ENCODE assay signal across 8 mouse cellular contexts in genomic region chrX:38600177-38600994, GRCm38 (mm10). TPM values are rescaled to one million over a fixed set of nuclear protein-coding genes. Genes with fewer than 3 reads are reported as not detected.
DNase-seq lines count a peak whose midpoint lies in the region; ATAC-seq lines count a peak whose summit lies in the region.

Gene Mcts1 (plus strand): TSS chrX:38600578.

- peak; percentile 82 for DNase-seq in T-cell, adult 2 months (ENCODE audit: low spot score)
- DNase-seq in cerebellum, postnatal 36 days = peak; percentile 65 to 74
- DNase-seq in gastrocnemius, adult 18-20 months (ENCODE audit: low spot score) = peak; percentile 72
- DNase-seq in left cerebral cortex, adult 18-20 months (ENCODE audit: low spot score in 2 of 2) = peak; percentile 58 to 68
- peak; percentile 79 for DNase-seq in right cerebral cortex, adult 18-20 months
- peak; percentile 35 for DNase-seq in urinary bladder, postnatal 25 days (ENCODE audit: low spot score)

- no peaks in the 10 kb centered on the region for H3K36me3 ChIP-seq in hindbrain, embryonic 16.5 days (ENCODE audit: control insufficient read depth, insufficient read depth, low read length)
- H3K36me3 ChIP-seq in macrophage (ENCODE audit: inconsistent target) = no peaks in the 10 kb centered on the region

- peak within 1 kb of the TSS; percentile 48 for H3K4me3 ChIP-seq in hindbrain, embryonic 16.5 days (ENCODE audit: low read length)
- H3K4me3 ChIP-seq in macrophage (ENCODE audit: inconsistent target) = peak within 1 kb of the TSS; percentile 70

- 21% methylated on average over 25 of the region's 26 CpGs for WGBS in hindbrain, embryonic 16.5 days
- WGBS in macrophage (ENCODE audit: missing documents) = 26% methylated on average over 26 of the region's 26 CpGs

- ATAC-seq in hindbrain, embryonic 16.5 days = peak; percentile 93

- peaks cover 30% of the 10 kb centered on the region for H3K79me2 ChIP-seq in macrophage (ENCODE audit: inconsistent target)

- no peaks in the 10 kb centered on the region for H3K4me1 ChIP-seq in hindbrain, embryonic 16.5 days (ENCODE audit: control insufficient read depth, insufficient read depth, low read depth, low read length)

- no peaks in the 10 kb centered on the region for H3K27me3 ChIP-seq in hindbrain, embryonic 16.5 days (replicated peaks; ENCODE audit: control insufficient read depth, insufficient read depth, low read length)

- H3K27ac ChIP-seq in hindbrain, embryonic 16.5 days (ENCODE audit: low read depth, low read length) = peak within 1 kb of the TSS; percentile 76
- H3K27ac ChIP-seq in macrophage = peak within 1 kb of the TSS; percentile 80

- H3K9ac ChIP-seq in hindbrain, embryonic 16.5 days (ENCODE audit: low read depth, low read length) = peak within 1 kb of the TSS; percentile 64

- no peaks in the 10 kb centered on the region for H3K9me3 ChIP-seq in hindbrain, embryonic 16.5 days (ENCODE audit: control insufficient read depth, low read length)

- peak within 1 kb of the TSS; percentile 58 for H3K4me2 ChIP-seq in hindbrain, embryonic 16.5 days (ENCODE audit: low read length)

RNA-seq across cellular contexts. Expression of gene Mcts1, which starts in this region (rescaled TPM):
- total RNA-seq in gastrocnemius, adult 18-20 months (2021) = 10 to 100 TPM; 37.7 to 41.3 TPM
- polyA plus RNA-seq in hindbrain, embryonic 16.5 days (2015; fragmentation: Nextera tagmentation; extraction: Ambion mirVana) = 173 and 181 TPM in 2 replicates
- 10 to 100 TPM; 73.0 to 75.3 TPM for total RNA-seq in left cerebral cortex, adult 18-20 months (2021)
- total RNA-seq in macrophage (2018; cell fraction: chromatin; rRNA removed) = 100 to 1,000 TPM in 5 of 26 experiments, 10 to 100 TPM in 21; 41.2 to 114 (median 80.9) TPM
- total RNA-seq in macrophage (2018; cell fraction: cytosol; rRNA removed) = 10 to 100 TPM; 34.3 to 55.0 (median 45.8) TPM
- 100 to 1,000 TPM in 6 of 26 experiments, 10 to 100 TPM in 20; 43.4 to 118 (median 84.7) TPM for total RNA-seq in macrophage (2018; cell fraction: nucleus; rRNA removed)
- polyA plus RNA-seq in macrophage (2018) = 55.0 to 73.4 TPM (median 69.1 TPM) in 3 replicates

Comparison
In these comparisons a context has a peak if more than half of its experiments do, and no peak if none do; other contexts are left out.
1. Peak in every context shown above with its lines: DNase-seq, ATAC-seq, H3K4me3 ChIP-seq and H3K27ac ChIP-seq.